Mouse (Mus musculus): Measurements from ENCODE around the gene Usp36. TPM values are rescaled to one million over a fixed set of nuclear protein-coding genes. Genes with fewer than 3 reads are reported as not detected.

Gene Usp36
- polyA plus RNA-seq, 1 experiment from 2014 or later: 17.4 TPM

- Histone ChIP-seq H3K9ac (replicated peaks) (no peak overlapping the region), H3K27me3 (no peaks in the 10 kb centered on the region), H3K36me3 (no peaks in the 10 kb centered on the region), H3K4me2 (replicated peaks) (no peak overlapping the region), H3K27ac (replicated peaks) (no peak overlapping the region), H3K9me3 (no peaks in the 10 kb centered on the region), H3K4me3 (no peak overlapping the region), H3K4me1 (peaks cover 3% of the 10 kb centered on the region; the same call in 1 of the 2 replicates)
- 29% methylated on average over 1 of the region's 1 CpGs for WGBS
- no peak for ATAC-seq (replicated peaks)
These were observed 64.2 kb downstream of the Usp36 start for GRCm38 (mm10) chr11:118225862-118226261.

DNA sequence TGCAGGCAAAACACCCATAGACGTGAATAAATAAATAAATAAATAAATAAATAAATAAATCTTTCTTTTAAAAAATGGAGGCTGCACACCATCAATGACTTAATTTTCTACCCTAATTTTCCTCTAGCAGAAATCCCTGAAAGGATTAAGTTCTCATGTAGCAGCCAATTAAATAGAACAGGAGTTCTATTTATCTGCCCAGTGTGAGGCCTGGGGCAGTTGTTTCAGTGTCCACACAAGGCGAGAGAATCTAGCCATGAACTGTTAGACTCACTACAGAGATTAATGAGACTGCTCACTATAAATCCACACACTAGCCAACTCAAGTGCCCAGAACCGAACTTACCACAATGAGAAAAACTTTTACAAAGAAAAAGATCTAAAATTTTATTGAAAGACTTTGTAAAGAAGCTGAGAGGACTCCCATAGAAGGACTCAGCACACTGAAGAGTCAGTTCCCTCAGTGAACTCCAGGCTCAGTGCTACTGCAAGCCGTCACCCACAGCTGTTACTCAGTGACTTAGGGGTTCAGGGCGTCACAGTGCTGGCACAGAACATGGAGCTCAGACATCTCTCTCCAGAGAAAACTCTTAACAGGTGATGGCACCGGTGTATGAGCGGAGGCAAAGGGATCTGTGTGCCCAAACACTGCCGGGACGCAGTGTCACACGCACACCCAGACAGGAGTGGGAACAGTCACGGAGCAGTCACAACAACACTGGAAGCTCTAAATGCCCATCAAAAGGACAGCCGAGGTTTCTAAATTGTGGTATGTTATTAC is 64.8 kb downstream of the Usp36 start:
- H3K9me3 ChIP-seq: no peaks in the 10 kb centered on the region
- no peak for ATAC-seq (replicated peaks)
- no peak overlapping the region for H3K9ac ChIP-seq (replicated peaks)
- no peak overlapping the region for H3K27ac ChIP-seq (replicated peaks)
- no peak overlapping the region for H3K4me3 ChIP-seq
- no peak overlapping the region for H3K4me2 ChIP-seq (replicated peaks)
- WGBS: 40% methylated on average over 12 of the region's 12 CpGs
- H3K4me1 ChIP-seq: peaks cover 3% of the 10 kb centered on the region; the same call in 1 of the 2 replicates
- no peaks in the 10 kb centered on the region for H3K36me3 ChIP-seq
- no peaks in the 10 kb centered on the region for H3K27me3 ChIP-seq

GRCm38 (mm10) chr11:118223416-118224067 is 66.5 kb downstream of the Usp36 start:
- Histone ChIP-seq H3K36me3 (no peaks in the 10 kb centered on the region), H3K27me3 (no peaks in the 10 kb centered on the region), H3K9ac (replicated peaks) (no peak overlapping the region), H3K4me1 (peaks cover 3% of the 10 kb centered on the region; the same call in 1 of the 2 replicates), H3K4me3 (no peak overlapping the region), H3K9me3 (no peaks in the 10 kb centered on the region), H3K27ac (replicated peaks) (no peak overlapping the region), H3K4me2 (replicated peaks) (no peak overlapping the region)
- 90% methylated on average over 10 of the region's 10 CpGs for WGBS
- no peak for ATAC-seq (replicated peaks)

DNA sequence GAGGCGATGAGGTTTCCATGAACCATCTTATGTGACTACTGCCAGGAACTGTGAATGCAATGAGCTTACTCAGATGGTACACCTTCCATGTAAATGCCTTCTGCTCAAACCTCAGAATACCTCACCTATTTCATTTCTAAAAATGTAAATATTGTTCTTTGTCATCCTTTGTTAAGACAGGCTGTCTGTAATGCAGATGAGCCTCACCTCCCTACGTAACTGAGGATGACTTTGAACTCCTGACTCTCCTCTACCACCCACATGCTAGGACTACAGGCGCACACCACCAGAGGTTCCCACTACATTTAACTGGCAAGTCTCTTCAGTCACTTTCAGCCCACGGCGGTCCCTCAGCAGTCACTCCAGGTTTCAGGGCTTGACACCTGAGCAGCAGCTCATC is 67.1 kb downstream of the Usp36 start:
- Histone ChIP-seq H3K9ac (replicated peaks) (no peak overlapping the region), H3K4me2 (replicated peaks) (no peak overlapping the region), H3K27me3 (no peaks in the 10 kb centered on the region), H3K36me3 (no peaks in the 10 kb centered on the region), H3K4me3 (no peak overlapping the region), H3K9me3 (no peaks in the 10 kb centered on the region), H3K4me1 (peaks cover 3% of the 10 kb centered on the region; the same call in 1 of the 2 replicates), H3K27ac (replicated peaks) (no peak overlapping the region)
- ATAC-seq (replicated peaks): no peak
- 90% methylated on average over 5 of the region's 5 CpGs for WGBS

- ATAC-seq (replicated peaks): no peak
- H3K36me3 ChIP-seq: no peaks in the 10 kb centered on the region
- no peak overlapping the region for H3K4me3 ChIP-seq
- no peak overlapping the region for H3K9ac ChIP-seq (replicated peaks)
- H3K27ac ChIP-seq (replicated peaks): no peak overlapping the region
- peaks cover 3% of the 10 kb centered on the region; the same call in 1 of the 2 replicates for H3K4me1 ChIP-seq
- no peaks in the 10 kb centered on the region for H3K27me3 ChIP-seq
- H3K9me3 ChIP-seq: no peaks in the 10 kb centered on the region
- no peak overlapping the region for H3K4me2 ChIP-seq (replicated peaks)
- 76% methylated on average over 6 of the region's 6 CpGs for WGBS
These were observed 67.6 kb downstream of the Usp36 start for GRCm38 (mm10) chr11:118222351-118222885.

GRCm38 (mm10) chr11:118220561-118221262 is 69.3 kb downstream of the Usp36 start:
- no peaks in the 10 kb centered on the region for H3K36me3 ChIP-seq
- H3K9me3 ChIP-seq: no peaks in the 10 kb centered on the region
- peaks cover 3% of the 10 kb centered on the region; the same call in 1 of the 2 replicates for H3K4me1 ChIP-seq
- no peak overlapping the region for H3K27ac ChIP-seq (replicated peaks)
- ATAC-seq (replicated peaks): no peak
- H3K4me2 ChIP-seq (replicated peaks): no peak overlapping the region
- 24% methylated on average over 7 of the region's 7 CpGs for WGBS
- no peak overlapping the region for H3K9ac ChIP-seq (replicated peaks)
- H3K27me3 ChIP-seq: no peaks in the 10 kb centered on the region
- H3K4me3 ChIP-seq: no peak overlapping the region

- Histone ChIP-seq H3K4me1 (no peaks in the 10 kb centered on the region), H3K9me3 (no peaks in the 10 kb centered on the region), H3K4me2 (replicated peaks) (no peak overlapping the region), H3K27ac (replicated peaks) (no peak overlapping the region), H3K4me3 (no peak overlapping the region), H3K9ac (replicated peaks) (no peak overlapping the region), H3K36me3 (no peaks in the 10 kb centered on the region), H3K27me3 (no peaks in the 10 kb centered on the region)
- ATAC-seq (replicated peaks): no peak
- 86% methylated on average over 4 of the region's 4 CpGs for WGBS
These were observed 71.0 kb downstream of the Usp36 start for GRCm38 (mm10) chr11:118219066-118219465.

GRCm38 (mm10) chr11:118216468-118216867 is 73.6 kb downstream of the Usp36 start:
- ATAC-seq (replicated peaks): no peak
- Histone ChIP-seq H3K27me3 (no peaks in the 10 kb centered on the region), H3K27ac (replicated peaks) (no peak overlapping the region), H3K4me1 (peaks cover 15% of the 10 kb centered on the region), H3K9ac (replicated peaks) (no peak overlapping the region), H3K4me3 (no peak overlapping the region), H3K4me2 (replicated peaks) (no peak overlapping the region), H3K36me3 (no peaks in the 10 kb centered on the region), H3K9me3 (no peaks in the 10 kb centered on the region)
- 93% methylated on average over 6 of the region's 6 CpGs for WGBS

GRCm38 (mm10) chr11:118215928-118216458 is 74.1 kb downstream of the Usp36 start:
- ATAC-seq (replicated peaks): no peak
- Histone ChIP-seq H3K27me3 (no peaks in the 10 kb centered on the region), H3K9ac (replicated peaks) (no peak overlapping the region), H3K27ac (replicated peaks) (no peak overlapping the region), H3K4me3 (no peak overlapping the region), H3K4me1 (peaks cover 20% of the 10 kb centered on the region), H3K9me3 (no peaks in the 10 kb centered on the region), H3K4me2 (replicated peaks) (no peak overlapping the region), H3K36me3 (no peaks in the 10 kb centered on the region)
- 81% methylated on average over 5 of the region's 5 CpGs for WGBS

DNA sequence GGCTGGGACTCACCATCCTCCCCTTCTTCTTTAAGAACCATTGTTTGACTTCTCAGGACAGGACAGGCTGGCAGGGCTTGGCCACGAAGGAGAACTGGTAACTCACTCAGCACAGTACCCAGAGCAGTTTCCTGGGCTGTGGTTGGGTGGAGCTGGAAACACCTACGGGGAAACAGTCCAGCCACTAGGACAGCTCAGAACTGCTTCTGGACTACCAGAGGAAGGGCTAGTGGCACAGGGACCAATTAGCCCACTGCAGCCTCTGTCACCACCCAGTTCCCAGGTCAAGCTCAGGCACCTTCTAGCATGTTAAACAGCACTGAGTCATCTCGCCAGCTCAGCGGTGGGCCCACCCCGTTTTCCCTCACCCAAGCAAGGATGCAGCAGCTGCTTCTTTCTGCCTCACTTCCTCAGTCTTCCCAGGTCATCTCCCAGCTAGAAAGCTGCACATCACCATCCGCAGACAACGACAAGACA is 77.4 kb downstream of the Usp36 start:
- no peak overlapping the region for H3K4me2 ChIP-seq (replicated peaks)
- H3K27ac ChIP-seq (replicated peaks): peak overlapping the region; percentile 71; the same call in 1 of the 2 replicates
- ATAC-seq (replicated peaks): no peak
- H3K9me3 ChIP-seq: no peaks in the 10 kb centered on the region
- H3K36me3 ChIP-seq: no peaks in the 10 kb centered on the region
- peaks cover 50% of the 10 kb centered on the region for H3K4me1 ChIP-seq
- H3K9ac ChIP-seq (replicated peaks): no peak overlapping the region
- H3K27me3 ChIP-seq: no peaks in the 10 kb centered on the region
- 72% methylated on average over 7 of the region's 7 CpGs for WGBS
- no peak overlapping the region for H3K4me3 ChIP-seq

GRCm38 (mm10) chr11:118211749-118212635 is 78.1 kb downstream of the Usp36 start:
- Histone ChIP-seq H3K9me3 (no peaks in the 10 kb centered on the region), H3K27ac (replicated peaks) (peak overlapping the region; percentile 71), H3K4me3 (no peak overlapping the region), H3K9ac (replicated peaks) (no peak overlapping the region), H3K4me2 (replicated peaks) (no peak overlapping the region), H3K27me3 (no peaks in the 10 kb centered on the region), H3K36me3 (no peaks in the 10 kb centered on the region), H3K4me1 (peaks cover 50% of the 10 kb centered on the region)
- peak; percentile 41; the same call in 1 of the 2 replicates for ATAC-seq (replicated peaks)
- WGBS: 42% methylated on average over 10 of the region's 10 CpGs

Data from forebrain, embryonic 15.5 days (tissue).